Mouse (Mus musculus) hematopoietic stem cell, adult 5-6 weeks (primary cell): Measurements from ENCODE around the gene Mink1. TPM values are rescaled to one million over a fixed set of nuclear protein-coding genes. Genes with fewer than 3 reads are reported as not detected.
A peak's percentile ranks its signal among the peaks of the same experiment; 100 is the strongest.

Source experiments
- ATAC-seq, 2 experiments: fragments of 125-278 bp in 1 of 2; replicated peaks in 1 of 2; 2 replicates each; pipeline ENCODE4 v1.8.0; 2016 to 2017; ENCODE audit warnings: inconsistent platforms in 2 of 2, mild to moderate bottlenecking in 2 of 2, moderate number of reproducible peaks in 2 of 2, low read depth in 1 of 2, moderate TSS enrichment in 1 of 2; ENCODE audit not compliant: low FRiP score in 2 of 2, poor library complexity in 2 of 2, severe bottlenecking in 2 of 2, insufficient read depth in 1 of 2, low TSS enrichment in 1 of 2
- total RNA-seq: library from RNA; stranded (forward); fragments of 172-1452, 232-1000 nt; gene quantifications from 2 replicates; pipeline ENCODE4 v1.2.3, GENCODE M21; 2017

Gene Mink1
- total RNA-seq, 1 experiment from 2014 or later, result 26.4 TPM

DNA sequence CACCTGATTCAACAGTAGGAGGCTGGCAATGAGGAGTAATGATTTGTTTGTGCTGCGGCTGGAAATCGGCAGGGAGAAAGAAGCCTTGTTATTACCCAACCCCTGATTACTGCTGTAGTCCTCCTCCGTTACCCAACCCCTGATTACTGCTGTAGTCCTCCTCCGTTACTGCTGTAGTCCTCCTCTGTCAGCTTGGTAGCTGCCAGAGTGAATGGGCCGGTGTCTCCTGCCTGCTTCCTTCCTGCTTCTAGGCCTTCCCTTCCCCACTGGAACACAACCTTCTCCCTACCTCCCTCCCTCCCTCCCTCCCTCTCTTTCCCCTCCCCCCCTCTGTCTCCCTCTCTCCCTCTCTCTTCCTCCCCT is 17.7 kb downstream of the Mink1 start:
- ATAC-seq, result no peak

DNA sequence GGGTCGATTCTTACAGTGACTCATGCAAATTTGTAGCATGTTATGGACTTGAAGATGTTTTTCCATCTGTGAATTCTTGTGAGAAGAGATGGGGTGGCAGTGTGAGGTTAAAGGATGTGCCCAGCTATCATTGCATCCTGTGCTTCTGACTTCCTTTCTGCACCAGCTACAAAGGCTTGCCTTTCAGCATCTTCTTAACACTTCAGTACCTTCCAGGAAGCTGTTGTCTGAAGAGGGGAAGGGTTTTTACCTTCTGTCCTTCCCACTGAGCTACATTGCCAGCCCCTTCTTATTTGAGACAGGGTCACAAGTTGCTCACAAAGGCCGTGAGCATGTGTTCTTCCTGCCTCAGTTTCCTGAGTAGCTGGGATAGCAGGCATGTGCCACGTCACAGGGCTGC is 18.2 kb downstream of the Mink1 start:
- no peak for ATAC-seq

DNA sequence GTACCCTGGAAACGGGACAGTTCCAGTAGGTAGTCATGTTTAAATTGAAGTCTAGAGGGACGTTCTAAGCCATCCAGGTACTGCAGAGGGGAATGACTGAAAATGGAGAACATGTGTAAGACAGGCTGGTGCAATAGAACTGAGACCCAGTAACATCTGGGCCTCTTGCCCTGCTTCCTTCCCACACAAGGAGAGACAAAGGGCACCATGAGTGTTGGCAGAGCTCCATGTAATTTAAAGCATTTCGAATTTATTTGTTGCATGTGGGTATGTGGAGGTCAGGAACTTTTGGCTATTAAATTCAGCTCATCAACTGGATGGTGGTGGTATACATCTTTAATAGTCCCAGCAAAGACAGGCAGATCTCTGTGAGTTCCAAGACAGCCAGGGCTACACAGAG is 19.5 kb downstream of the Mink1 start:
- no peak for ATAC-seq

GRCm38 (mm10) chr11:70583022-70583714 is 20.5 kb downstream of the Mink1 start:
- ATAC-seq, result peak; percentile 42 to 54

- no peak for ATAC-seq
These were observed 21.1 kb downstream of the Mink1 start for GRCm38 (mm10) chr11:70583775-70584174.

DNA sequence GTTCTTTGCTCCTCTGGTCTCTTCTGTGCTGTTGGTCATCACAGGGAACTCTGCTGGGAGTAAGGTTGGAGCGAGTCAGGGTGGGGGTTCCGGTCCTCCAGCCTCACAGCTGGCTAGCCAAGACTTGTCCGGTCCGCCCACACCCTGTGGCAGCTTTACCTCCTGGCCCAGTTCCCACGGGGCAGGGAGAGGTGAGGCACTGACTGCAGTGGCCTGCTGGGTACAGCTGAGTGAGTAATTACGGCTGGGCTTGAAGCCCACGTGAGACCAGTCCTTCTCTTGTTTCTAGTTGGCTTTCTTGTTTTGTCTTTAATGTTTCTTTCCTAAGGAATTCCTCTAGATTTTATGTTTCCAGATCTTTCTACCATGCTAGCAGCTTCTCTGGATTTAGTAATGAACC is 22.8 kb downstream of the Mink1 start:
- ATAC-seq, result no peak

GRCm38 (mm10) chr11:70586261-70586660 is 23.6 kb downstream of the Mink1 start:
- ATAC-seq, result no peak

DNA sequence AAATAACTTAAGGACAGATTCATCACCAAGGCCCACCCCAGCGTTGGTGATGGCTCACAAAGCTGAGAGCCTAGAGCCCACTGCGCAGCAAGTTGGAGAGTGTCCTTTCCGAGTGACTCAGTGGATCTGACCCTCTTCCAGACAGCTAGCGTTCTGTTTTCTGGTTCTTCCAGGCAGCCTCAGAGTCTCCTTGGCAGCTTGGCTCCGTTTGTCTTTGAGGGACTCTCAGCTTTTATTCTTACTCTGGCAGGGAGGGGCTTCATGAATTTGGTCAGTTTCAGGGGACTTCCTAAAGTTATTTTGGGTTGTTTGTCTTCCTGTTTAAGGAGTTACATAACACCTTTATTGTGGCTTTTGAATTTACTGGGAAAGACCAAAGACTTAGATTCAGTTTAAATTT is 24.3 kb downstream of the Mink1 start:
- ATAC-seq, result 0 out of 4 replicates have a peak, but pooled peaks of 1 of the 2 experiments have one; percentile 15

- no peak for ATAC-seq
These were observed 29.1 kb downstream of the Mink1 start for GRCm38 (mm10) chr11:70591733-70592132.

DNA sequence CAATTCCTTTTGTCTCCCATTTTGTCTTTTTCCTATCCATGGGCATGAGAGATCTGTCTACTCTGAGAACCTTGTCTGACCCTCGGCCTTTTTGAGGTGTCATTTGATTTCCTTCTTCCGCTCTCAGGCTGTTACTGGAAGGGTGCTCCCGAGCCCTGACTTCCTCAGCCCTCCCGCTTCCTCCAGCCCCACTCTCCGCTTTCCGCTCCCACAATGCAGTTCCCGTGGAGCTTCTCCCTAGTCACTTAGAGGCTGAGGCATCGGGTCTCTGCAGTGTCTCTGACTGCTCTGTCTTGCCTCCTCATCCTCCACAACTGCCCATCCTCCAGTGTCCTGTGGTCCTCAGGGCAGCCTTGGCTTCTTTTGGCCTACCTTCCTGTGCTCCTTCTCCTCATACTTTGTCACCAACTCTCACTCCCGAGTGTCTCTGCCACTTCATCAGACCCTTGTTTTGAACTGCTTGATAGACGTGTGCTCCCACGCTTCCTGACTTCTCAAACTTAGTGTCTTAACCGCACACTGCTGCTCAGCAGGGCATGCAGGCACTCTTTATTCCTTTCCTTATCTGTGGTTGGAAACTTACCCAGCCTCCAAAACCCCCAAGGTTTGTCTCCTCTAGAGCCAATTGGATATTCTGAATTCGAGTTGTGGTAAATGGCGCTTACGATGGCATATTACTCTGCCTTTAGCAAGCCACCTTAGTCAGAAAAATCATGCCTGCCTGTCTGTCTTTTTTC is 31.7 kb downstream of the Mink1 start:
- no peak for ATAC-seq

GRCm38 (mm10) chr11:70595638-70596037 is 33.0 kb downstream of the Mink1 start:
- peak; percentile 50 to 51; a peak in 3 of 4 replicates for ATAC-seq

- no peak for ATAC-seq
These were observed 33.4 kb downstream of the Mink1 start for GRCm38 (mm10) chr11:70596094-70596493.

DNA sequence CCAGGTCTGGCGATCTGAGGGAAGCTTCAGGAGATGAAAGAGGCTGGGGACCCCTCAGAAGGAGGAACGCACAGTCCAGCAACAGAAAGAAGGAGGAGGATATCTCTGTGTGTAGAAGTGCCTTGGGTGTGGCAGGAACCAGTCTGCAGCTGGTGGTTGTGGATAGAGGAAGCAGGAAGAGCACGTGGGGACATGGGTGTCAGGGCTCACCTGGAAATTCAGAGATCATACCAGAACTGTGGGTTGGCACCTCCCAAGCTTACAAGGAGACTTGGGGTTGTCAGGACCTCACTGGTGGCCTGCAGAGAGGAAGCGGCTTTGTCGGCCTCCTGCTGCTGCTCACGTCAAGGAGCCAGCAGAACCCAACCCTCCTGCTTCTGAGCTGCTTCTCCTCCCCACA is 34.6 kb downstream of the Mink1 start:
- peak in 1 of 2 experiments; percentile 39; a peak in 2 of 4 replicates for ATAC-seq

GRCm38 (mm10) chr11:70598451-70598953 is 35.8 kb downstream of the Mink1 start:
- ATAC-seq, result no peak

GRCm38 (mm10) chr11:70605024-70605566 is 42.4 kb downstream of the Mink1 start:
- peak; percentile 64 to 76 for ATAC-seq

DNA sequence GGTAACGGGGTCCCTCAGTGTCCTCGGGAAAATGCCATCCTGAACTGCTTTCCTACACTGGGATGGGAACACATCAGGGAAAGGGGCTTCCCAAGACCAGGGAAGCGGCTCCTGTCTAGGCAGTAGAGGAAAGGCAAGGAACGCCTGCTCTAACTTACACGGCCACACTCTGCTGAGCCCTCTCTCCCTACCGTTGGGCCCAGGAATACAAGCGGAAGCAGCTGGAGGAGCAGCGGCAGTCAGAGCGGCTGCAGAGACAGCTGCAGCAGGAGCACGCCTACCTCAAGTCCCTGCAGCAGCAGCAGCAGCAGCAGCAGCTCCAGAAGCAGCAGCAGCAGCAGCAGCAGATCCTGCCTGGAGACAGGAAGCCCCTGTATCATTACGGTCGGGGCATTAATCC is 44.0 kb downstream of the Mink1 start:
- no peak for ATAC-seq

GRCm38 (mm10) chr11:70607611-70608010 is 44.9 kb downstream of the Mink1 start:
- ATAC-seq, result no peak

GRCm38 (mm10) chr11:70608381-70609066 is 45.8 kb downstream of the Mink1 start:
- no peak for ATAC-seq
